Mouse (Mus musculus) erythroblast, adult 5-6 weeks (primary cell): ENCODE measurements at regions not wholly inside any gene's neighbourhood (a gene's known extent, or its start where the extent isn't known, plus 50 kb on each side); places are given as distances from the start of the nearest gene placed in this dataset.
"Not testable (repeated sequence)": the region's sequence is repeated elsewhere in the genome, so short reads cannot be mapped to it uniquely, and the experiment has no call there.

ENCODE experiments used
- ATAC-seq: replicated peaks from 2 replicates; pipeline ENCODE4 v1.8.0; 2016; ENCODE audit warnings: moderate number of reproducible peaks, mild to moderate bottlenecking, moderate TSS enrichment, inconsistent platforms; ENCODE audit not compliant: poor library complexity, low FRiP score, severe bottlenecking

DNA sequence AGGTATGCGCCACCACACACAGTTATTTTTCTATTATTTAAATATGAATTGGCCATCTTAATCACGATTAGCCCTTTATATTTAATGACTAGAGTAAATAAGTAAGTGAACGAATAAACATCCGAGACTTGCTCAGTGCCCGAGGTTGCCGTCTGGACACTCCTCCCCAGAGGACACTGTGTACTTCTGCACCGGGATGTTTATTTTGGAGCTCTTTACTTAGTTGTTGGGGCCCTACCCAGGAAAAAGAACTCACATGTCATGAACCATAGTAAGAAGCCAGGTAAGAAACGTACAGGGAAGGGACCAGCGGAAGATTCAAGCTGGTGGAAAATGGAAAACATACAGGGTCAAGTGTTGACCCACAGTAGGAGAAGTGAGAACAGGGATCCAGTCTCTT, 89.0 kb downstream of the Akr1d1 start:
- ATAC-seq: no peak

- ATAC-seq: no peak
These were observed 91.5 kb downstream of the Akr1d1 start for GRCm38 (mm10) chr6:37621364-37622029.

DNA sequence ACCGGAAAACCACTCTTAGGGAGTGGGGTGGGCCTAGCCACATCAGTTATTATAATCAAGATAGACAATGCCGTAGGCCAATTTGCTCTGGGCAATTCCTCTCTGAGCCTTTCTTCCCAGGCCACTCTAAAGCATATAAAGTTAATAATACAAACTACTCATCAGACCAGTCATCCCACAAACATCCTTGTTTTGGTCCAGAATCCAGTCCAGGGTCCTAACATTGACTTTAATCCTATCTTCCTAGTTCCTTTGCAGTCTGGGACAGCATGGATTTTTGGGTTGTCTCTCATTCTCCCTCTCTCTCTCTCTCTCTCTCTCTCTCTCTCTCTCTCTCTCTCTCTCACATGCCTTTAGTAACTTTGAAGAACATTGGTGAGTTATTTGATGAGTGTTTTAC, 92.3 kb downstream of the Akr1d1 start:
- no peak for ATAC-seq

GRCm38 (mm10) chr6:37627206-37627605, 97.2 kb downstream of the Akr1d1 start:
- ATAC-seq: no peak

GRCm38 (mm10) chr6:37633948-37634347, 104.0 kb downstream of the Akr1d1 start:
- ATAC-seq: no peak

DNA sequence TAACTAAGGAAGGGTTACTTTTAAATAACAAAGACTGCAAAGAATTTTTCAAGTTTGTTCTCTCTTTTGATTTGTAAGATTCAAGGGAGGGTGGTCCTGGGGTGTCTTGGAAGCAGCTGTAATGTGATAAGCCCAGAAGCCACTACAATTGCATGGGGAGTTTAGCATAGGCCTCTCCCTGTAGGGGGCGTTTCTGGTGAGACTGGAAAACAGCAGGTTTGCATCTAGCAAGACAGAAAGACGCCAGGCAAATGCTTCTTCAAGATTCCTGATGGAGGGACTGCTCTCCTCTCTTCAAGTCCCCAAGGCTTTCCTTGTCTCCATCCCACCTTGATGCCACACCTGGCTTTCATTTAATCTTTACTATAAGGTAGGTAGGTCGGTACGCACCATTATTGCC, 112.1 kb downstream of the Akr1d1 start:
- no peak for ATAC-seq

DNA sequence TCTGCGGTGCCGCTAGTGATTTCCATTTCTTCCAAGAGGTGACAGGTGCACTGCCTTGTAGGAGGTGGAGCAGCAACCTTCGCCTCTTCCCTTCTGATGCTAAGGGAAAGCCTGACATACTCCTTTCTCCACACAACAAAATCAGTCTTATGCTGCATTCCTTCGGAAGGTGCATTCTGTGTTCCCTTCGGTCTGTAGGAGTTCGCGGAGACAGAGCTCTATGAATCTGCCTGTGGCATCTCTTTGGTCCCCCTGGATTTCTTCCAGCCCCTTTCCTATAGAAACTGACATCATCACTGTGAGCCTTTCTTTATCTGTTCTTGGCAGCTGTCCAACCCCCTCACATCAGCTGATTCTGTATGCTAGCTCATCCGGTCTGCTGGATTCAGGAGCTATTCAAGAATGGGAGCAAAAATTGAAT, 112.7 kb downstream of the Akr1d1 start:
- ATAC-seq: no peak

DNA sequence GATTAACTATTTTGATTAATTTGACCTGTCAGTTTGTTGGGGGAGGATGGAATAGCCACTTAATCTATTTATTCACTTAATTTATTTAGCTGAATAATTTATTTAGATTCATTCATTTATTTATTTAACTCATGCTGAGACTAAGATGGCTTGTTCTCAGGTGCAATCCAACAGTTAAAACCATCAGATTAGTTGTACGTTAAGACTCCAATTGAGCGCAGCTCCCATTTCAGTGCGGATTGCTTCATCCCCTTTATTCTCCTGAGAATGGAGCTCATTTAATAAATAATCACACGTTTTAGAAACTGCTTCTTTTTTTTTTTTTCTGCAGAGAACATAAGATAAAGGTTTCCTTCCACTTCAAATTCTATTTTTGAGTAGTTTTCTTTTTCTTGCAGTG, 113.2 kb downstream of the Akr1d1 start:
- no peak for ATAC-seq

DNA sequence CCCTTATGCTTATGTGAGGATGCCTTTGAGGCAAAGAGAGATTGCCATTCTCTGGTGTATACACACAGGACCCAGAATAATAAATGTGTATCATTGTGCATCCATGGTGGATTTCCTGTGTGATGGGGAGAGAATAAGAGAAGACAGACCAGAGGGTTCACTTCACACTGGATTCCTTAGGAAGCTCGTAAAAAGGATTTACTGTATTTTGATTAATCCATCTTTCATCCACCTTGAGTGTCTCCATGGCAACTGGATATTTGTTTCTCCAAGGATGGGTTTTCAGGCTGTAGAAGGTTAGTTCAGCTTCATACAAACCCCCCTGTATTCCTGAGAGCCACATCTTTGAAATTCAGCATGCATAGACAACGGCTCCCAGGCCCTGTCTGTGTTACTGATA, 113.7 kb downstream of the Akr1d1 start:
- ATAC-seq: no peak

DNA sequence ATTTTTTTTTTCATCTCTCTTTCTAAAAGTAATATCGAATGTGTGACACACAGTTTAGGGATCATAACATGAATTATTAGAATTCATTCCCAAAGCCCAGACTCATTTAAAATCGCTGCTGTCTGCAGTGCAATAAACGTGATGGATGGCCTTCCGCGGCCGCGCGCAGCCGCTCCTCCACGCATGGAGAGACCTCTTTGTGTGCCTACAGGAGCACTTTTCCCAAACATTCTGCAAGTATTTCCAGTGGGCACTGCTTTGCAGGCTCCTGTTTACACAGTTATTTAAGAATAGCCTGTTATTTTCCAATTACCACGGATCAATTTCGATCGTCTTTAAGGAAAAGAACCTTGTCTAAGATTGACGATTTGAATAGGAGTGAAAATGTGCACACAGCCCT, 115.6 kb downstream of the Akr1d1 start:
- no peak for ATAC-seq

DNA sequence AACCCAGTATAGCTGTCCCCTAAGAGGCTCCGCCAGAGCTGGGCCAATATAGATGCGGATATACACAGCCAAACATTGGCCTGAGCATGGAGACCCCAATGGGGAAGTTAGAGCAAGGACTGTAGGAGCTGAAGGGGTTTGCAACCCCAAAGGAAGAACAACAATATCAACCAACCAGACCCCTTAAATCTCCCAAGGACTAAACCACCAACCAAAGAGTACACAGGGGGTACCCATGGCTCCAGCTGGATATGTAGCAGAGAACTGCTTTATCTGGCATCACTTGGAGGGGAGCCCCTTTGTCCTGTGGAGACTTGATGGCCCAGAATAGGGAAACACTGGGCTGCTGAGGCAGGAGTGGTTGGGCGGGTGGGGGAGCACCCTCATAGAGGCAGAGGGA, 127.3 kb downstream of the Akr1d1 start:
- ATAC-seq: not testable (repeated sequence)

- ATAC-seq: no peak
These were observed 128.2 kb downstream of the Akr1d1 start for GRCm38 (mm10) chr6:37658021-37658650.

- no peak for ATAC-seq
These were observed 132.8 kb downstream of the Akr1d1 start for GRCm38 (mm10) chr6:37662747-37663146.

DNA sequence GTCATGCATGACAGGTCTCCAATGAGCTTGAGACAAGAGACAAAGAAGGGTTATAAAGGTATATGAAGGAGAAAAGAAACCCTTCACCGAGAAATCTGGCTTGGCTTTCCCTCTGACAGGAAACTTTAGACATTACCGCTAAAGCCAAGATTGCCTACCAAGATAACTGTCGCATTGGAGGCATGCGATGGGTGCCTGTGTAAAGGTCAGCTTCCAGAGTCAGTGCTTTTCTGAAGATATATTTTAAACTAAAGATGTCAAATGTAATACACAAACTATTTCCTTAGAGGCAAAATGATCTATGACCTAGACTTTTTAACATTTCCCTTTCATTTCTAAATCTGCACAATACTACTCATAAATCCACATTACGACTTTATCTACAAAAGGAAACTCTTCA, 135.6 kb downstream of the Akr1d1 start:
- ATAC-seq: no peak

- ATAC-seq: no peak
These were observed 139.4 kb downstream of the Akr1d1 start for GRCm38 (mm10) chr6:37669407-37669806.

GRCm38 (mm10) chr6:37670701-37671100, 140.7 kb downstream of the Akr1d1 start:
- no peak for ATAC-seq

- no peak for ATAC-seq
These were observed 149.9 kb downstream of the Akr1d1 start for GRCm38 (mm10) chr6:37679871-37680270.

GRCm38 (mm10) chr6:37681331-37681730, 151.4 kb downstream of the Akr1d1 start:
- ATAC-seq: not testable (repeated sequence)

DNA sequence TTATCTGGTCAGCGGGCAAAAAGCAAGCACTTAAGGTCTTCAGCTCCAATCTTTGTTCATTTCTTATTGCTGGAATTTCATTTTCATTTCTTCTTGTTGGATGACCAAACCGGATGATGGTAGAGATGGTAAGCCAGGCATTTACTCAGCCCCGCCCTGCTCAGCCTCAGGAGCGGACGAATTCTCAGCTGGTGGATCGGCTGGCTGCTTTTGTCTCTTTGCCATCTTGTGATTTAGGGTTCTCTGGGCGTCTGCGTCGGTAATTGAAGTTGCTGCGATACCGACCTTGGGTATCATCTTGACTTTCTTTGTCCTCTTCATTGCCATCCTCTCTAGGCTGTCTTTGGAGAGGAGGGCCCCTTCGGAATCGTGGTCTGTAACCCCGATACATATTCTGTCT, 156.1 kb downstream of the Akr1d1 start:
- ATAC-seq: no peak

- no peak for ATAC-seq
These were observed 159.1 kb downstream of the Akr1d1 start for GRCm38 (mm10) chr6:37688866-37689617.

DNA sequence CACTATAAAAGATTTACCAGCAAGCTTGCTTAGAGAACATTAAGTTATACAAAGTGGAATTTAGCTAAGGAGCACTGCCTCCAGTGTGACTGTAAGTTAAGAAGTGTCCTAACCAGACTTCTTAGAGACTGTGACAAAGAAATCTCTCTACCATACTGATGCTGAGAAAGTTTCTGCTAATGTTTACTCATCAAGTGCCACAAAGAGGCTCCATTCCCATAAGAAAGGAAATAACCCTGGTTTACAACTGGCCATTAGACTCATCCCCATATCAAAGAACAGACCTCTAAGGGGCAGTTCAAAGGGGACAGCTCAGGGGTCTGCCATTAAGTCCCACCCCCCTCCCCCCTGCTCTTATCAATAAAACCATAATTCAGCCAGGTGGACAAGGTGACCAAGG, 159.7 kb downstream of the Akr1d1 start:
- no peak for ATAC-seq
